Mouse (Mus musculus) hindbrain, postnatal 0 days (tissue): Measurements from ENCODE around the gene Mpp2. TPM values are rescaled to one million over a fixed set of nuclear protein-coding genes. Genes with fewer than 3 reads are reported as not detected.

Experiments
- ATAC-seq: fragments of 200-750 bp; cut with Nextera tagmentation; 2 replicates; pipeline ENCODE4 v1.8.0; 2017; ENCODE audit warnings: mild to moderate bottlenecking, moderate TSS enrichment, moderate library complexity
- DNase-seq: peaks from one replicate; pipeline ENCODE4 v3.0.0-alpha.2; 2015; ENCODE audit warnings: low spot score
- H3K27ac ChIP-seq: fragments of 300-500 bp; sonication (generic); 2 replicates; pipeline ENCODE4 v1.5.1; 2014; ENCODE audit warnings: mild to moderate bottlenecking
- H3K27me3 ChIP-seq: fragments of 300-500 bp; sonication (generic); 2 replicates; pipeline ENCODE4 v1.6.1; 2014; ENCODE audit warnings: low read length, mixed read lengths; ENCODE audit not compliant: insufficient read depth
- H3K36me3 ChIP-seq: fragments of 300-500 bp; sonication (generic); 2 replicates; pipeline ENCODE4 v1.6.1; 2014; ENCODE audit warnings: low read length, mixed read lengths; ENCODE audit not compliant: insufficient read depth
- H3K4me1 ChIP-seq: fragments of 300-500 bp; sonication (generic); 2 replicates; pipeline ENCODE4 v1.6.1; 2014; ENCODE audit warnings: antibody characterized with exemption, low read length, mixed read lengths; ENCODE audit not compliant: insufficient read depth
- H3K4me2 ChIP-seq: fragments of 300-500 bp; sonication (generic); 2 replicates; pipeline ENCODE4 v1.6.1; 2014; ENCODE audit warnings: low read depth, mild to moderate bottlenecking, low read length, moderate library complexity, mixed read lengths
- H3K4me3 ChIP-seq: fragments of 300-500 bp; sonication (generic); 2 replicates; pipeline ENCODE4 v1.5.1; 2014; ENCODE audit warnings: low read length
- H3K9ac ChIP-seq: fragments of 300-500 bp; sonication (generic); replicated peaks from 2 replicates; pipeline ENCODE4 v1.6.1; 2014; ENCODE audit warnings: mild to moderate bottlenecking, low read length, moderate library complexity, mixed read lengths
- H3K9me3 ChIP-seq: fragments of 300-500 bp; sonication (generic); 2 replicates; pipeline ENCODE4 v1.6.1; 2016; ENCODE audit warnings: low read length, mixed read lengths
- CTCF ChIP-seq: IDR thresholded peaks from 2 replicates; pipeline ENCODE4 v1.5.1; 2016; ENCODE audit warnings: antibody characterized with exemption, control low read depth, low read depth
- WGBS: fragments of 180-500 bp; shearing (Covaris S2); extraction: QIAGEN DNeasy Blood & Tissue Kit; methylation state at CpG from one replicate; pipeline ENCODE4 v1.1.7; 2014; 5-methylcytosine and 5-hydroxymethylcytosine counted together
- polyA plus RNA-seq: library from polyadenylated mRNA; unstranded; fragments of >200 nt; fragmentation: Nextera tagmentation; extraction: Ambion mirVana; gene quantifications from 2 replicates; pipeline ENCODE4 v1.2.1, GENCODE M21; 2015
- total RNA-seq: library from RNA; depleted of rRNA; stranded (reverse); fragments of >200 nt; gene quantifications from 2 replicates; pipeline ENCODE4 v1.2.3, GENCODE M21; 2014

Mpp2 gene
- total and polyA plus RNA-seq, 2 experiments from 2014 or later = 26.0 to 49.9 TPM

- TF ChIP-seq CTCF = peak; percentile 20; the same call in 1 of the 2 replicates
- Histone ChIP-seq H3K4me2 (peak overlapping the region; percentile 79), H3K4me3 (peak overlapping the region; percentile 44), H3K9me3 (no peaks in the 10 kb centered on the region), H3K27ac (no peak overlapping the region), H3K27me3 (no peaks in the 10 kb centered on the region), H3K36me3 (peaks cover 6% of the 10 kb centered on the region), H3K9ac (peak overlapping the region; percentile 47), H3K4me1 (peaks cover 15% of the 10 kb centered on the region; the same call in 1 of the 2 replicates)
- 1% methylated on average over 18 of the region's 18 CpGs for WGBS
- DNase-seq = peak; percentile 91
- ATAC-seq = peak; percentile 80
Measured at GRCm38 (mm10) chr11:102082322-102082721, 6.0 kb downstream of the Mpp2 start.

- H3K4me2 ChIP-seq = no peak overlapping the region
- no peak for TF ChIP-seq CTCF
- peaks cover 11% of the 10 kb centered on the region for H3K36me3 ChIP-seq
- no peaks in the 10 kb centered on the region for H3K4me1 ChIP-seq
- H3K27ac ChIP-seq = no peak overlapping the region
- WGBS = 40% methylated on average over 14 of the region's 14 CpGs
- H3K27me3 ChIP-seq = no peaks in the 10 kb centered on the region
- ATAC-seq (no peak), DNase-seq (no peak)
- no peak overlapping the region for H3K4me3 ChIP-seq
- H3K9me3 ChIP-seq = no peaks in the 10 kb centered on the region
- H3K9ac ChIP-seq = no peak overlapping the region
Measured at GRCm38 (mm10) chr11:102073722-102074121, 14.6 kb downstream of the Mpp2 start.

- Histone ChIP-seq H3K4me3 (no peak overlapping the region), H3K27ac (no peak overlapping the region), H3K4me2 (no peak overlapping the region), H3K9ac (no peak overlapping the region), H3K4me1 (no peaks in the 10 kb centered on the region), H3K9me3 (no peaks in the 10 kb centered on the region), H3K36me3 (peaks cover 6% of the 10 kb centered on the region; the same call in 1 of the 2 replicates), H3K27me3 (no peaks in the 10 kb centered on the region)
- 80% methylated on average over 5 of the region's 5 CpGs for WGBS
- no peak for TF ChIP-seq CTCF
- DNase-seq = no peak
- no peak for ATAC-seq
Measured at GRCm38 (mm10) chr11:102072729-102073128, 15.6 kb downstream of the Mpp2 start.

- Histone ChIP-seq H3K27me3 (no peaks in the 10 kb centered on the region), H3K4me3 (no peak overlapping the region), H3K27ac (no peak overlapping the region), H3K4me1 (no peaks in the 10 kb centered on the region), H3K36me3 (no peaks in the 10 kb centered on the region), H3K9me3 (no peaks in the 10 kb centered on the region), H3K4me2 (peak overlapping the region; percentile 11; the same call in 1 of the 2 replicates), H3K9ac (no peak overlapping the region)
- 7% methylated on average over 13 of the region's 13 CpGs for WGBS
- no peak for TF ChIP-seq CTCF
- peak; percentile 16 for DNase-seq
- ATAC-seq = no peak
Measured at GRCm38 (mm10) chr11:102070426-102070825, 17.9 kb downstream of the Mpp2 start.

- peak; percentile 16 for DNase-seq
- ATAC-seq = no peak
- Histone ChIP-seq H3K4me3 (no peak overlapping the region), H3K9ac (no peak overlapping the region), H3K9me3 (no peaks in the 10 kb centered on the region), H3K4me1 (no peaks in the 10 kb centered on the region), H3K4me2 (no peak overlapping the region), H3K27ac (no peak overlapping the region), H3K36me3 (no peaks in the 10 kb centered on the region), H3K27me3 (no peaks in the 10 kb centered on the region)
- WGBS = 43% methylated on average over 11 of the region's 11 CpGs
- TF ChIP-seq CTCF = no peak
Measured at GRCm38 (mm10) chr11:102069633-102070032, 18.7 kb downstream of the Mpp2 start.

- DNase-seq (peak; percentile 43), ATAC-seq (no peak)
- H3K9ac ChIP-seq = no peak overlapping the region
- H3K9me3 ChIP-seq = no peaks in the 10 kb centered on the region
- no peak overlapping the region for H3K4me2 ChIP-seq
- H3K27ac ChIP-seq = no peak overlapping the region
- WGBS = 48% methylated on average over 2 of the region's 2 CpGs
- no peaks in the 10 kb centered on the region for H3K4me1 ChIP-seq
- H3K4me3 ChIP-seq = no peak overlapping the region
- TF ChIP-seq CTCF = peak; percentile 63
- no peaks in the 10 kb centered on the region for H3K27me3 ChIP-seq
- 0 out of 2 replicates have a peak, but pooled peaks cover 4% of the 10 kb centered on the region for H3K36me3 ChIP-seq
Measured at GRCm38 (mm10) chr11:102068969-102069368, 19.3 kb downstream of the Mpp2 start.

- no peak for ATAC-seq
- Histone ChIP-seq H3K27me3 (no peaks in the 10 kb centered on the region), H3K4me3 (no peak overlapping the region), H3K9ac (no peak overlapping the region), H3K27ac (no peak overlapping the region), H3K9me3 (no peaks in the 10 kb centered on the region), H3K4me2 (no peak overlapping the region), H3K4me1 (no peaks in the 10 kb centered on the region), H3K36me3 (peaks cover 14% of the 10 kb centered on the region; the same call in 1 of the 2 replicates)
- no peak for TF ChIP-seq CTCF
- 84% methylated on average over 13 of the region's 13 CpGs for WGBS
- no peak for DNase-seq
Measured at GRCm38 (mm10) chr11:102063076-102063475, 25.2 kb downstream of the Mpp2 start.
